Mouse (Mus musculus): ENCODE data around the gene Elmo2.

DNA sequence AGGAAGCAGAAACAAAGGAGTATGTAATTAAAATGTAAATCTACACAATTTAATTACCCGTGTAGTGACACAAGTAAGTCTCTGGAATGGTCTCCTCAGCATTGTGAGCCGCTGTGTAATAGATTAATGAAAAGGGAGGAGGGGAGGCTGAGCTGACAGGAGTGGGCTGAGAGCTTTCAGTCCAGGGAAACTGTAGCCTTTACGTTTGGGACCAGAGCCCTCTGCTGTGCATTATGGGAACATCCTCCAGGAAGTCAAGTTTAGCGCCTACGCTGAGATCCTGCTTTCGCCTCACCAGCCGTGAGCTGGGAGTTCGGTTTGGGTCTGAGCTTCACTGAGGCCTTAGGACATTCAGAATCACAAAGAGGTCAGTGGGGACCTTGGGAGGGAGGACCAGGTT lies 23.2 kb upstream of the Elmo2 start:
- TF ChIP-seq CHD2 (IDR thresholded peaks at IDR 0.05; ENCODE audit: low read depth, low read length): no peak
- no peak for TF ChIP-seq HCFC1 (IDR thresholded peaks at IDR 0.05; ENCODE audit: borderline replicate concordance, insufficient read depth, low read length)
- TF ChIP-seq MAFK (IDR thresholded peaks at IDR 0.05; ENCODE audit: insufficient read depth, low read depth, low read length): no peak
- TF ChIP-seq ZNF384 (IDR thresholded peaks at IDR 0.05; ENCODE audit: low read depth, low read length): no peak
